Mouse (Mus musculus) lung, postnatal 14 days (tissue): Measurements from ENCODE around the gene Aptx.

Source experiments
- DNase-seq: peaks from one replicate; pipeline ENCODE4 v3.0.0; 2021

Aptx gene

GRCm38 (mm10) chr4:40666237-40667012 lies 36.6 kb downstream of the Aptx start:
- DNase-seq: no peak

- no peak for DNase-seq
Measured at GRCm38 (mm10) chr4:40651055-40651454, 51.9 kb downstream of the Aptx start.

GRCm38 (mm10) chr4:40649111-40649510 lies 53.9 kb downstream of the Aptx start:
- DNase-seq: no peak

GRCm38 (mm10) chr4:40643567-40643966 lies 59.4 kb downstream of the Aptx start:
- DNase-seq: no peak

- DNase-seq: no peak
Measured at GRCm38 (mm10) chr4:40640991-40641390, 62.0 kb downstream of the Aptx start.
